Mouse (Mus musculus) cortical plate, adult 2 months (tissue): ENCODE measurements around the gene Hook2. TPM values are rescaled to one million over a fixed set of nuclear protein-coding genes. Genes with fewer than 3 reads are reported as not detected.

Experiments
- H3K27ac ChIP-seq: fragments of 200-500 bp; 2 replicates; pipeline ENCODE4 v1.5.1; 2012; ENCODE audit warnings: low read length, control low read depth, inconsistent platforms; ENCODE audit not compliant: insufficient read depth
- H3K4me1 ChIP-seq: fragments of 200-500 bp; 2 replicates; pipeline ENCODE4 v1.6.1; 2011; ENCODE audit warnings: low read length; ENCODE audit not compliant: control insufficient read depth, insufficient read depth
- H3K4me3 ChIP-seq: fragments of 200-500 bp; 2 replicates; pipeline ENCODE4 v1.5.1; 2011; ENCODE audit warnings: mild to moderate bottlenecking, low read length, control low read depth; ENCODE audit not compliant: insufficient read depth
- CTCF ChIP-seq: fragments of 200-500 bp; IDR thresholded peaks from 2 replicates; pipeline ENCODE4 v1.5.1; 2011; ENCODE audit warnings: mild to moderate bottlenecking, control low read depth, low read length; ENCODE audit not compliant: insufficient read depth; ENCODE audit errors: extremely low read depth
- POLR2A ChIP-seq: fragments of 200-500 bp; IDR thresholded peaks from 2 replicates; pipeline ENCODE4 v1.6.1; 2011; ENCODE audit warnings: mild to moderate bottlenecking, low read length, control low read depth; ENCODE audit not compliant: insufficient read depth; ENCODE audit errors: extremely low read depth
- polyA plus RNA-seq: library from polyadenylated mRNA; depleted of rRNA; stranded (reverse); fragments of >200 nt; gene quantifications from 2 replicates; pipeline ENCODE4 v1.2.3, GENCODE M21; 2012

Gene Hook2
- polyA plus RNA-seq, 1 experiment: 15.6 TPM

GRCm38 (mm10) chr8:85007686-85008085 lies 17.3 kb downstream of the Hook2 start:
- TF ChIP-seq CTCF: no peak
- TF ChIP-seq POLR2A: no peak
- H3K4me1 ChIP-seq: no peaks in the 10 kb centered on the region
- no peak overlapping the region for H3K4me3 ChIP-seq
- no peak overlapping the region for H3K27ac ChIP-seq

- Histone ChIP-seq H3K27ac (no peak overlapping the region), H3K4me1 (no peaks in the 10 kb centered on the region), H3K4me3 (no peak overlapping the region)
- TF ChIP-seq POLR2A (no peak), CTCF (no peak)
Measured at GRCm38 (mm10) chr8:85011242-85011641, 20.8 kb downstream of the Hook2 start.

- no peaks in the 10 kb centered on the region for H3K4me1 ChIP-seq
- no peak overlapping the region for H3K27ac ChIP-seq
- H3K4me3 ChIP-seq: peak overlapping the region; percentile 27
- TF ChIP-seq CTCF (peak; percentile 62), POLR2A (peak; percentile 59; the same call in 1 of the 2 replicates)
Measured at GRCm38 (mm10) chr8:85013230-85013840, 22.9 kb downstream of the Hook2 start.

GRCm38 (mm10) chr8:85014431-85014830 lies 24.0 kb downstream of the Hook2 start, which contains the start of gene Best2:
Gene Best2, minus strand, starts transcription at chr8:85014531.
- H3K4me3 ChIP-seq: peak within 1 kb of the TSS; percentile 27
- H3K4me1 ChIP-seq: no peaks in the 10 kb centered on the region
- no peak within 1 kb of the TSS for H3K27ac ChIP-seq
- TF ChIP-seq POLR2A: no peak
- no peak for TF ChIP-seq CTCF

- Histone ChIP-seq H3K27ac (no peak overlapping the region), H3K4me3 (no peak overlapping the region), H3K4me1 (no peaks in the 10 kb centered on the region)
- TF ChIP-seq POLR2A: no peak
- TF ChIP-seq CTCF: no peak
Measured at GRCm38 (mm10) chr8:85016724-85017123, 26.3 kb downstream of the Hook2 start.

- no peaks in the 10 kb centered on the region for H3K4me1 ChIP-seq
- H3K4me3 ChIP-seq: no peak overlapping the region
- H3K27ac ChIP-seq: no peak overlapping the region
- no peak for TF ChIP-seq CTCF
- no peak for TF ChIP-seq POLR2A
Measured at GRCm38 (mm10) chr8:85017209-85017608, 26.8 kb downstream of the Hook2 start.

- Histone ChIP-seq H3K27ac (no peak overlapping the region), H3K4me3 (no peak overlapping the region), H3K4me1 (peaks cover 7% of the 10 kb centered on the region)
- no peak for TF ChIP-seq CTCF
- TF ChIP-seq POLR2A: no peak
Measured at GRCm38 (mm10) chr8:85021514-85022055, 31.2 kb downstream of the Hook2 start.

- Histone ChIP-seq H3K4me1 (peaks cover 10% of the 10 kb centered on the region), H3K27ac (no peak overlapping the region), H3K4me3 (peak overlapping the region; percentile 96; the same call in 1 of the 2 replicates)
- TF ChIP-seq CTCF: no peak
Measured at GRCm38 (mm10) chr8:85023846-85024245, 33.4 kb downstream of the Hook2 start.

- Histone ChIP-seq H3K4me3 (peak within 1 kb of the TSS; percentile 96), H3K4me1 (peaks cover 10% of the 10 kb centered on the region), H3K27ac (peak within 1 kb of the TSS; percentile 58)
- TF ChIP-seq POLR2A (peak; percentile 67; the same call in 1 of the 2 replicates), CTCF (no peak)
Measured at GRCm38 (mm10) chr8:85025098-85025932, 34.9 kb downstream of the Hook2 start, which contains the start of gene Asna1. Gene Asna1, minus strand, starts transcription at chr8:85025281.
